Mouse (Mus musculus): ENCODE measurements around the gene Pkp1.

DNA sequence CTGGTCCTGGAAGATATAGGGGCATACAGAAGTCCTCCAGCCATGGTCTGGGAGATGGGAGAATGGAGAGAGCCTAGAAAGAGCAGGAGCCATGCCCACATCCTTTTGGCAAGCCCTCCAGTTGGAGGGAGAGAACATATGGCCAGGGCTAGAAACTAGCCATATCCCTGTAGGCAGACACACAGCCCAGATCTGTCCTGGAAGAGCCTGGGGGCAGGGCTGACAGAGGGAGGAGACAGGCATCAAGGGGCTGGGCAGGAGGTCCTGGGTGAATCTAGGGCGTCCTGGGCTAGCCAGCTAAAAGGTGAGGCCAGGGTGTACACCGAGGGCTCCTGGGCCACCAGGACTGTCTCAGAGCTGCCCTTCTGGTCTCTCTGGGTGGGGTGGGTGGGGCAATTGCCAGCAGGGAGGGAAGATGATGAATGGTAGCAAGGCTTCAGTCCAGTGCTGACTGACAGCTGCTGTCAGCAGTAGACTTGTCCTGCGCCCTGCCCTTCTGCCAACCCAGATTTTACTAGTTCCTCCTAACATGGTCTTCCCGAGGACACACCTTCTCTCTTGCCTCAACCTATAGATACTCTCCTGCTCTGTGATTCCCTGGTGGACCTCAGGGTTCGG lies 5.5 kb upstream of the Pkp1 start:
- no peak for TF ChIP-seq GATA1 (IDR thresholded peaks at IDR 0.05; ENCODE audit: borderline replicate concordance, low read length)
- no peak for TF ChIP-seq FLI1 (IDR thresholded peaks at IDR 0.05; ENCODE audit: low read length)
